Mouse (Mus musculus): Measurements from ENCODE around the gene Phyhd1.

The Phyhd1 gene

DNA sequence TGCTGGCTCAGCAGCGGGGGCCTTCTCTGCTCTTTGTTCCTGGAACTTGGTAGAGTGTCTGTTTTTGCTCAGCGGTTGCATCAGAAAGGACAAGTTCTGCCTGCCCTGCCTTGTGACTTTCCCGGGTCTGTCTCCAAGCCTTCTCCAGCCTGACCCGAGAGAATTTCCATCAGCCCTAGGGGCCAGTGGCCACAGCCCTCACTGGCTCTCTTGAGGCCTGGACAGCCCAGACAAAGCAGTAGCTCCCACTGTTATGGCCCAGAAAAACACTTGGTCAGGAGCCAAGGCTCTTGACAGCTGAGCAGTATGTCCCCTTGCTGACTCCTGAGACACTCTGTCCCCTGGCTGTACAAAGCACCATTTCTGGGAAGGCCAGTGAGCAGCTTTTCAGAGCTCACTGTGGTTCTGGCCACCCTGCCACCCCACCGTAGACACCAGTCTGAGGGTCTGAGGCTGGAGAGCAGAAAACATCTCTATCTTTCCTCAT, at the start of gene Phyhd1:
Phyhd1 (plus strand) TSS at position 437 of the 487 bp plus-strand sequence.
- DNase-seq = peak; percentile 100

DNA sequence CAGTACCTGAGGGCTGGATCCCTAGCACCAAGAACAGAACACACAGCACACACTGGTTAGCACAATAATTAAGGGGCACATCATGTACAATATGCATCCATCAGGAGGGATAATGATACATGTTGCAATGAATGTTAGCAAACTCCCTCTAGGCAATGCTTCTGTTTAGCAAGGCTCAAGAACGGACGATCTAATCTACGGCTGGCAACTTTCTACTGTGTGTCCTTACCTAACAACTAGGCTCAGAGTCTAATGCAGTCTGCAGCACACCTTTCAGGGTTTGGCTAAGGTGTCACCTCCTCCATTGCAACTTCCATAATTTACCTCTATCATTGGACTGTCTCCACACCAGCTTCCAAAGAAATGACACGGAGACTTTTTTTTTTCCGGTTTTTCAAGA, 49.7 kb upstream of the Phyhd1 start:
- DNase-seq = peak; percentile 74

DNA sequence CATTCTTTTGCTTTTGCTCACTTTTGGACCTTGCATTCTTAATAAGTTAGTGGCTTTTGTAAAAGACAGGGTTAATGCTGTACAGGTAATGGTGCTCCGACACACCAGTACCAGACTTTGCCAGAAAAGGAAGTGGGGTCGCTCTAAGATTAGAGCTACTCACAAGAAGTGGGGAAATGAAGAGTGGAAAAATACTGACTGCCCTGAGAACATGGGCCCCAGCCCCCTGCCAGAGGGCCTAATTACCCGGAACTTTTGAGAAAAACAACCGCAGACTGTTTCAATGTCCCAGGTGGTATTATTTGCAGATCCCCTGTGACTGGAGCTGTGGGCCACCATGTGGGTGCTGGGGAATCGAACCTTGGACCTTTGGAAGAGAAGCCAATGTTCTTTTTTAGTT, 30.4 kb upstream of the Phyhd1 start:
- DNase-seq = peak; percentile 90

DNA sequence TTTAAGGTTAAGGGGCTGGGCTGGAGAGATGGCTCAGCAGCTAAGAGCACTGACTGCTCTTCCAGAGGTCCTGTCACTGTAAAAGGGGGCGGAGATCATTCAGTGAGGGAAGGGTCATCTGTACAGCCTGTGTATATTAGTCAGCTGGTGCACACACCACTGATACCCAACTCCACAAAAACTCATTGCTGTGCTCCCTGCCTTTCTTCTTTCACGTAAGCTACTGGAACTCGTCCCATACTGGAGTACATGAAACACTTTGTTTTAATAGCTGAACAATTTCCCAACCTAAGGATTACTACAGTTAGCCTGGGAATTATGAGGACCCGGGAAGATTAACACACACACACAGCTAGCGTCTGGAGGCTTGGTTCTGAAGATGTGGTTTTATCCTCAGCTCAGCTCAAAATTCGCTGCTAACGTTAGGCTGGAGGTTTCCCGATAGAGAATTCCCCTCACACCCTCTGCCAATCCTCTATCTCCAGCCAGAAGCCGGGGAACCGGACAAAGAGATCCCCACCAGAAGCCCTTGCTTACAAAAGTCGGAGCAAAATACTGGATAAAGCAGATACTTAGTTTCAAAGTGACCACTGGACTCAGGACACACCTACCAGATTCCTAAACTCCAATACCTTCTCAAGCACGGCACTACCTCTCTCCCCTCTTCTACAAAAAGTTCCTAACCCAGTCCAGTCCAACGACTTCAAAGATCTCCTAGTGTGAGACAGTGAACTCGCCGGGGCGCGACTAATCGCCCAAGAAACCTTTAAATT, 29.4 kb upstream of the Phyhd1 start:
- peak; percentile 93 for DNase-seq

DNA sequence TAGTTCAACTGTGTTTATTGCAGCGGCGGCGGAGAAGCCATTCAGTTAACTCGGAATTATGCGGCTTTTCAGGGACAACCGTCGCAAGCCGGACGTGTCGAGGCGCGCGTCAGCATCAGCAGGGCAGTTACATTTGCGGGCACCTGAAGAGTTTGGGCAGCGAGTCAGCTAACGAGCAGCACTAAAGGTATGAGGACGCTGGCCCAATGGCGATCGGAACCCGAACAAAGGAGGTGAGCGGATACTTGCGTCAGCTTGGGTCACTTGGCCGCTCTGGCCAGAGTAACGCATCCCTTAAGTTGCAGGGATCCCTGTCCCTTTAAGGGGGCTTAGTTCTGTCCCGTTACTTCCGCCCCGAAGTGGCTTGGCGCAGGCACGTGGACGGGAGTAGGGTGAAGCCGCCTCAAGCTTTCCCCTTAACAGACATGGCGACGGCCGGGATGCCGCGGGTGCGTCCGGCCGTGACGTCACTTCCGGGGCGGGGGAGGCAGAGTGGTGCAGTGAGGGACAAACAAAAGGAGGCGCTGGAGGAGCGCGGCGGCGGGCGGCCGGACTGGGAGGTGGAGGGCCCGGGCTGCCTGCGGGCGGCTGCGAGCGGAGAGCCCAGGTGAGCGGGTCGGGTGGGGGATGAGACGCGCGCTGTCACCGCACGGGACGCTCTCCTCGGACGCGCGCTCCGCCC, 28.7 kb upstream of the Phyhd1 start, which contains the start of gene Lrrc8a:
Lrrc8a (plus strand) TSS at position 517 of the 682 bp plus-strand sequence.
- peak; percentile 100 for DNase-seq

DNA sequence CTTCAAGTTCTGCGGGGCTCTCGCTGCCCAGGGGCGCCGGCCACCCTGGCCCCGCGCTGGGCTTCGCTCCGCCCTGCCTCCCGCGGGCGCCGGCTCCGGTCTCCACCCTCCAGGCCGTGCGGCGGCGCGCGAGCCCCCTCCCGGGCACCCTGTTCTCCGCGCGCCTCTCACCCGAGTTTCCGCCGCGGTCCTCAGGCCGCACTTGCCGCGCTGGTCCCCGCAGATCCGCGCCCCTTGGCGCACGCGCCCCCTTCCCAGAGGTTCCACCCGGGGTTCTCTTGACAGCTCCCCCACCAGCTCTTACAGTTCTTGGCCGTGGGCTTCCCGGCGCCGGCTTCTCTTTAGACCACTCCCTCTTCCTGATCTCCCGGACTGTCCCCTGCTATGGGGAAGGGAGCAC, 28.1 kb upstream of the Phyhd1 start:
- no peak for DNase-seq

DNA sequence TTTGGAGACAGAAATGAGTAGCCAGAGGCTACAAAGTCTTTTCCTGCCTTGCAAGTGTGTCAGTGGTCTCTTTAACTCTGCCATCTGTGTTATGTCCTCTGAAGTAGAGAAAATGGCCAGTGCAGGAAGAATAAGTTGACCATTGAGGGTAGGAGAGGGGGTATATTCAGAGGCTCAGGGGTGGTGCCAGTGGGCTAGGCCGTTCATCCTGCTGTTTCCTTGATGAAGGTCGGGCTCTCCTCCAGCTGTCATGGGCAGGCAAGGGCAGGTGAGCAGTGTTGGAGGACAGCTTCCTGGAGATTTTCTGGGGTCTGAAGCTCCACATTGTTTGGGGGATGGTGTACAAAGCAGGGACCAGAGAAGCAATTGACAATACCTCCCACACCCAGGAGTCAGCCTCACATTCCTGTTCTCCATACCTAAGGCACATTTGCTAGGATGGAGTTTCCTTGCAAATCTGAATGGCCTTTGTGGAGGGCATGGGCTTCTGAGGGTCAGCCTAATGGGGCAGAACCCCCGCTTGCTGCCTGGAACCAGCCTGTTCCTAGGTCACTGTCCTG, 27.0 kb upstream of the Phyhd1 start:
- peak; percentile 94 for DNase-seq

DNA sequence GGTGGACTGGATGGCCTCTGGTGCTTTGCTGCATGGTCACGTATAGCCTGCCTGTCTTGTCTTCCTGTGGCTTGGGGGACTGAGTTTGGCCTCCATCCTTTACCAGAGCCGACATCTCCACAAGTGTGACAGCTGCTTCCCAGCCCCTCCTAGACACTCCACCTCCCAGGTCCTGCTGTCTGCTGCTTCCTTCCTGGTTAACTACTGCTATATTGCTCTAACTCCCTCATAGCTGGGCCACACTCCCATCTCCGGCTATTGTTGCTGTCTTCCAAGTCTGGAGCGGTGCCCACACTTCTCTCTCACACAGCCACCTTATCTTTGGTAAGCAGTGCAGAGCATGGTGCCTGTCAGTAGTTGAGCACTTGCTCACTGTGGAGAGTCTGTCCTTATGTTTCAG, 26.2 kb upstream of the Phyhd1 start:
- DNase-seq = peak; percentile 99

DNA sequence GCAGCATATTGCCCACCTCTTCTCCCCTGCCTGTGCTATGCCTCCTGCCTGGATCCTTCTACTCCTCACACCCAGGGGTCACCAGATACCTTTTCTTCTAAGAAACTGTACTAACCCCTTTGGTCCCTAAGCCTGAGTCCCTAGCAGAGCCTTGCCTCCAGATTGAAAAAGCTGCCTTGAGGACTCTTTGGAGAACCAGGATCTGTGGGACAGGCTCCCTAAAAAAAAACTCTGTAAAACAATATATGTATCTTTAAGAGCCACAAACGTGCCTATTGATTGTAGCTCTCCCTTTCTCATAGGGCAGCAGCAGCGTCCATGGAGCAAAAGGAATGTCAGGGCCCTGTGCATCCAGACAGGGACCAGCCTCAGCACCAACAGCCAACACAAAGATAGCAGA, 25.7 kb upstream of the Phyhd1 start, which contains the start of gene Gm28035:
Gm28035 (plus strand) TSS at position 301 of the 400 bp plus-strand sequence.
- peak; percentile 88 for DNase-seq

DNA sequence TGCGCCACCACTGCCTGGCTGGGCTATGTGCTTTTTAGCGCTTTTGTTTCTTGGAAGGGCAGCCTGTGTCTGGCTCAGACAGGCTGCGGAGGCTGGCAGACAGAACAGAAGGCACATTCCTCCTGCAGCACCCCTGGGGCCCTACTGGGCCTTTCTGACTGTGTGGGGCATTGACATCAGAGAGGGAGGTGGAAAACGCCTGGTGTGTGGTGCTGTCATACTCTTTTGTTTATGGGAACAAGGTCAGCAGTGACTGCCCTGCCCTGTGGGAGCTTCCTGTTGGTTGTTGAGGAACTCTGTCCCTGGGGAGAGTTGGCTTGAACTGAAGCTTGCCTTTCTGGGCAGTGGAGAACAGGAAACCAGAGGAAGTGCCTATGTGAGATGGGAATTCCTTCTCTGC, 23.5 kb upstream of the Phyhd1 start:
- DNase-seq = peak; percentile 100

DNA sequence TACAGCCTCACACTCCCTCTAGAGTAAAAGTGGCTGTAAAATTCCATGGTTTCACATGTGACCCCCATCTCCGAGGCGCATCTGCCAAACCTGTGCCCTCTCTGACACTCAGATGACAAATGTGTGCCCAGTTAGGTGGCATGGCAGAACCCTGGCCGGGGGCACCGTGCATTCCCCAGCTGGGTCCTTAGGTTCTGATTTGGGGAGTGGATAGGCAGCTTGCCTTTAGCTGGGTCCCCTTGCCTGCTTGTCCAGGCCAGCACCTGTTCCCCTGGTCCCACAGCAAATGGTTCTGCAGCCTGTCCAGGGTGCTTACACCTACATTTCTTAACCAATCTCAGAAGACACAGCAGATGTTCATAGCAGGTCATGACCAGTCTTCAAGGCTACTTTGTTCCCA, 22.6 kb upstream of the Phyhd1 start:
- DNase-seq = peak; percentile 95

DNA sequence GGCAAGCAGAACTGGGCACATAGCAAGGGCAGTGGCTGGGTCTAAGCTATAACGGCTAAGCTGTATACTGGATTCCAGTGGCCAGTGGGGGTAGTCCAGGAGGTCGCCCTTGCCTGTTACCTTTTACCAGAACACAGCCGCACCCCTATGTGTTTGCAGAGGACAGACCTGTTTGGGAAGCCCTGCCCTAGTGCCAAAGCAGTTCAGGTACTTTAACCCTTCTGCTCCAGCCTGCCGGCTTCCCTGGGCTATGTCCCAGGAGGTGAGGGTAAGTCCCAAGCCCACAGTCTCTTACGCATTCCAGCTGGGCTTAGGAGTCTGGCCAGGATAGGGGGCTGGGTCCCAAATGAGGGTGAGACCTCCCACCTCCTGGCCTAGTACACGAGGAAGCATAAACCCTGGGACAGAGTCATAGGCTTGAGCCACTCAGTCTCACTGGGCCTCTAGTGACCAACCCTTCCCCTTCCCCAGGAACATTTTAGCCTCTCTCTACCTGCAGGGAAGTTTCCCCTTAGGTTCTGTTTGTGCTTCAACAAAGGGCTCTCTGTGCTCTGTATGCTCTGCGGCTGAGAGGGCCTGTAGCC, 21.3 kb upstream of the Phyhd1 start:
- DNase-seq = peak; percentile 94

DNA sequence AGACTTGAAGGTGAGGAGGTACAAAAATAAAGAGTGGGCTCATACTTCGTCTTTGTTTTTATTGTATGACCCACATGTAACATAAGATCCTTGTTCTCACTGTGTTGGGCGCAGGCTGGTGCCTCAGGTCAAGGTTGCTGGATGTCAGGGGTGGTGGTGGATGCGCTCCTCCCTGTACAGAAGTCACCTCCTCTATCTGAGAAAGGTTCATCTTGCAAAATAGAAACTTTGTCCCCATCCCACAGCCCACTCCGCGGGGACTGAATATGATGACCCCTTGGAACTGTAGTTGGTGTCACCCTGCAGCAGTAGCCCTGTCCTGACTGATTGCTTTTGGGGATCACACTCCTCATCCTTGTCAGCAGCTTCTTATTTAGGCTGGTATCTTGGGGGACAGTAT, 19.0 kb upstream of the Phyhd1 start:
- DNase-seq = peak; percentile 84

DNA sequence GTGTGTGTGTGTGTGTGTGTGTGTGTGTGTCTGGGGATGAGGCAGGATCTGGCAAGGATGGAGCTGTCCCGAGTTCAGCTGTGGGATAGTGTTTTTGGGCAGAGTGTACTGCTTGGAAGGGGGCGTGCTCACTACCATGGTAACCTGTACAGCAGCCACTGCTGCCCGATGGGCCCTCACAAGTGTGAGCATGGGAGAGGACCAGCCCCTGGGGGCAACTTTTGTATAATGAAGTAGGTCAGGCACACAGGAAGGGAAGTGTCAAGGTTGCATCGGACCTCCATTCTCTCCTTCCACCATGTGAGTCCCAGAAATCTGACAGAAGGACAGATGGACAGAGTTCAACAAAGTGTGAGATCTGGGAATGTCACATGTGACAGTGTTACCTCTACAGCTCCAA, 18.3 kb upstream of the Phyhd1 start:
- DNase-seq = peak; percentile 93

DNA sequence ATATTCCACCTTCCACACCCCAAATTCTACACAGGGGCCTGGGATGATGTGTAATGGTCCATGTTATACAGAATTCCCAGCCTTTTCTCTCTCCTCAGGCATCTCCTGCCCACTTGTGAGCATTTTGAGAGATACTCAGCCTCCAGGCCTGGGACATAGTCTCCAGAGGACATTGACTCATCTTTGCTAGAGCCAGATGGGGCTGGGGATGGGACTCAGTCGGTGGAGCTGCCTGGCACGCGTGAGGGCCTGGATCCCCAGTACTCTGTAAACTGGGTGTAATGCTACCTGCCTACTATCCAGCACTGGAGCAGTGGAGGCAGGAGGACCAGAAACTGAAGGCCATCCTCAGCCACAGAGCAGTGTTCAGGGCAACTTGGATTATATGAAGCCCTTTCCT, 16.8 kb upstream of the Phyhd1 start:
- peak; percentile 89 for DNase-seq

DNA sequence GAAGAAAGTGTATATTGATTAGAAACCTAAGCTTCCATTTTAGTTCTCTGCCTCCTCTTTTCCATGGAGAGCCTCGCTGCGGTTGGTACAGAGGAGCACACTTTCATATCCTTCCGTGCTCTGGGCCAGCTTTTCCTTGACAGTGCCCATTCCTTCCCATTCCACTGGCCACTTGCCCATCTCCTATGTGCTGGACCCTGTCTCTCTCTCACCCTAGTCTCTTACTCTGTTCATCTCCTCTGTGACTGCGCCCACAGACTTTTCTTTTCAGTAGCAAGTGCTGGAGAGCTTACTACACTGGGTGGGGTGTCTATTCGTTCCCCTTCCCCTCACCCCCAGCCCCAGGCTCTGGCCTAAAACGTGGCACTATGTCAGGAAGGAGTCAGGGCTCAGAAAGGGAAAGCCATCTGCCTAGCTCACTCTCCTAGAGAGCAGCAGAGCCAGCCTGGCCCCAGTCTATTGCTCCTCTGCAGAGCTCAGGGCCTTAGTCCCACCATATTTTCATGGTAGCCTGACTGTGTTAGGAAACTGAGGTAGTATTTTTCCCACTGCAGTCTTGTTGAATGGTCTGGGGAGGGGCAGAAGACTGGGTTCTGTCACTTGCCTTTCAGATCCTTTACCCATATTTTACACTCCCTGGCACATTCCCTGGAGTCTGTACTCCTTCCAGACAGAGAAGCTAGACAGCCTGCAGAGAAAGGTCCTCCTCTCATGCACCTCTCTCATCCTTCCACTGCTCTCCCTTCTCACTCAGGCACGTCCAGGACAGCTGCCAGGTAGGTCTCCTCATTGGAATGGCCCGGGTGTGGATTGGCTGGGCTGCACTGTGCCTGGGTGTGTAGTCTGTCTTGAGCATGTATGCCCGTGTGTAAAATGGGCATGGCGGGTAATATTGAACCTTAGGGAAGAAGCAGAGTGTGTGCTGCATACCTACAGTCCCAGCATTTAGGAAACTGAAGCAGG, 15.6 kb upstream of the Phyhd1 start:
- peak; percentile 91 for DNase-seq

DNA sequence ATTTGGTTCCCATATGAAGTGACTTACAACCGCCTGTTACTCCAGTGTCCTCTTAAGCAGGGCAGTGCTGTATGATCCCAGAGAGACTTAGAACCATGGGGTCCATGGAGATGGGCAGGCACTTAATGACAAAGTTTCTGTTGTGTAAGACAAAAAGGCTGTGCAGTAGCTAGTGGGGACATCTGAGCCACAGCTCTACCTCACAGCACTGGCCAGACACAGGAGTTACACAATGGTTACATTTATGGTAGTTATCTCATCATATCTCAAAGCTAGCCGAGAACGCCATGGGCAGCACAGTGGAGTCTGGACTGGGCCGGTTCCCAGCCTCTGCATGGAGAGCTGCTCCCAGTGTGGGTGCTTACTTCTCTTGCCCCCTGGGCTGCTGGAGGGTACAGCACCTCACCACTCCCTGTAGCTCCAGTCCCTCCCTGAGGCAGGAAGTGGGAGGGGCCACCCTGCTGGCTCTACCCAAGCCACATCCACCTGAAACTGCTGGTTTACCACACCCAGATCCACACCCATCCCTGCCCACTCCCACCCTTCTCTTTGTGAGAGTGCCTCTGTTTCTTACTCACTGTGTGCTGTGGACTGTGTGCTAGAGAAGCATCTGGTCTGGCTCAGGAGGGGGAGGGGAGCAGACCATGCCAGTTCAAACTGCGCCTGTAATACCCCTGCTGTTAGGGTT, 14.4 kb upstream of the Phyhd1 start:
- DNase-seq = peak; percentile 98

DNA sequence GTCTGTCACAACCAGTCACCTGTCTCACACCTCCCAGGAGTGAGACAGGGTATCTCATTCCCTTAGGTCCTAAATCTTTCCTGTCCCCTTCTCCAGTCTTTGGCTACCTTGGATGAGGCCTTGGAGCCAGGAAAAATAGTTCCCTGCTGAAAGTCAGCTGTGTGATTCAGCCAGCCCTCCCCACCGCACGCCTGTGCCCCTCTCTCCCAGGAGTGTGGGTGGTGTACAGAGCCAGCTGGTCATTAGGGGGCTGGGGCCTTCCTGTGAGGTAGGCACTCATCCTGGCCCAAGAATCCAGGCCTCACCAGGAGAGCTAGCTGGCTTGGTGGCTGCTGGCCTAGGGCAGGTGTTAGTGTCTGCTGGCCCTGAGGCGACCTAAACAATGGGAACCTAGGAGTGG, 13.5 kb upstream of the Phyhd1 start:
- DNase-seq = no peak

DNA sequence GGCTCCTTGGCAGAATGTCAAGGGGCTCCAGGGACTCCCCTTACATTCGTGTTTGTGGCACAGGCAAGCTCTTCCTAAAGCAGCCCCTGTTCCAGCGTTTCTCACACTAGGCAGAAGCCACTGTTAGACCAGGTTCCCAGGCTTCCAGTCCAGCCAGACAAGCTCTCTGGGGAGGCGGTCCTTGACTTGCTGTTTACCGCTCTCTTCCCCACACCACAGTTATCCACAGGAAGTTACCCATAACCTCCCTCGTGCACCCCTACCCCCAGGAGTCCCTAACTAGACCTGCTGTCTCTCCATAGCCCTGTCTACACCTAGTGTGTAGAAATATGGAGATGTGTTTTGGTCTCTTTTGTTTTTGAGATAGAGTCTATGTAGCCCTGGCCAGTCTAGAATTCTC, 12.2 kb upstream of the Phyhd1 start:
- peak; percentile 95 for DNase-seq

DNA sequence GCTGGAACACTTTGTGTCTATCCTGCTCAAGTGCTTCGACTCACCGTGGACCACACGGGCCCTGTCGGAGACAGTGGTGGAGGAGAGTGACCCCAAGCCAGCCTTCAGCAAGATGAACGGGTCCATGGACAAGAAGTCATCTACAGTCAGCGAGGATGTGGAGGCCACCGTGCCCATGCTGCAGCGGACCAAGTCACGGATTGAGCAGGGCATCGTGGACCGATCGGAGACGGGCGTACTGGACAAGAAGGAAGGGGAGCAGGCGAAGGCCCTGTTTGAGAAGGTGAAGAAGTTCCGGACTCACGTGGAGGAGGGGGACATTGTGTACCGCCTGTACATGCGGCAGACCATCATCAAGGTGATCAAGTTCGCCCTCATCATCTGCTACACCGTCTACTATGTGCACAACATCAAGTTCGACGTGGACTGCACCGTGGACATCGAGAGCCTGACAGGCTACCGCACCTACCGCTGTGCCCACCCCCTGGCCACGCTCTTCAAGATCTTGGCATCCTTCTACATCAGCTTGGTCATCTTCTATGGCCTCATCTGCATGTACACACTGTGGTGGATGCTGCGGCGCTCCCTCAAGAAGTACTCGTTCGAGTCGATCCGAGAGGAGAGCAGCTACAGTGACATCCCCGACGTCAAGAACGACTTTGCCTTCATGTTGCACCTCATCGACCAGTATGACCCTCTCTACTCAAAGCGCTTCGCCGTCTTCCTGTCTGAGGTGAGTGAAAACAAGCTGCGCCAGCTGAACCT, 10.2 kb upstream of the Phyhd1 start:
- peak; percentile 91 for DNase-seq

Data from heart, adult 11 months (tissue).